Mouse (Mus musculus): ENCODE measurements around the gene Schip1. TPM values are rescaled to one million over a fixed set of nuclear protein-coding genes. Genes with fewer than 3 reads are reported as not detected.
A peak's percentile ranks its signal among the peaks of the same experiment; 100 is the strongest.

Gene Schip1
- polyA plus RNA-seq, 1 experiment from 2014 or later: 53.6 TPM

- Histone ChIP-seq H3K27me3 (replicated peaks) (no peaks in the 10 kb centered on the region), H3K4me3 (replicated peaks) (no peak overlapping the region), H3K27ac (no peak overlapping the region), H3K36me3 (no peaks in the 10 kb centered on the region), H3K9me3 (no peaks in the 10 kb centered on the region), H3K9ac (no peak overlapping the region), H3K4me2 (replicated peaks) (no peak overlapping the region), H3K4me1 (replicated peaks) (0 out of 2 replicates have a peak, but pooled peaks cover 2% of the 10 kb centered on the region)
- WGBS: 87% methylated on average over 11 of the region's 11 CpGs
- no peak for ATAC-seq
These were observed 546.1 kb downstream of the Schip1 start for GRCm38 (mm10) chr3:68610598-68611261.

- no peak overlapping the region for H3K4me3 ChIP-seq (replicated peaks)
- no peaks in the 10 kb centered on the region for H3K27me3 ChIP-seq (replicated peaks)
- H3K9me3 ChIP-seq: no peaks in the 10 kb centered on the region
- no peak overlapping the region for H3K4me2 ChIP-seq (replicated peaks)
- no peaks in the 10 kb centered on the region for H3K36me3 ChIP-seq
- H3K9ac ChIP-seq: no peak overlapping the region
- 71% methylated on average over 10 of the region's 10 CpGs for WGBS
- ATAC-seq: peak; percentile 43; the same call in 1 of the 2 replicates
- no peak overlapping the region for H3K27ac ChIP-seq
- H3K4me1 ChIP-seq (replicated peaks): no peaks in the 10 kb centered on the region
These were observed 550.6 kb downstream of the Schip1 start for GRCm38 (mm10) chr3:68615042-68615810.

GRCm38 (mm10) chr3:68616363-68616762 lies 551.8 kb downstream of the Schip1 start:
- Histone ChIP-seq H3K9me3 (no peaks in the 10 kb centered on the region), H3K27me3 (replicated peaks) (no peaks in the 10 kb centered on the region), H3K4me1 (replicated peaks) (no peaks in the 10 kb centered on the region), H3K9ac (no peak overlapping the region), H3K4me3 (replicated peaks) (no peak overlapping the region), H3K27ac (no peak overlapping the region), H3K36me3 (no peaks in the 10 kb centered on the region), H3K4me2 (replicated peaks) (no peak overlapping the region)
- no peak for ATAC-seq
- 80% methylated on average over 12 of the region's 12 CpGs for WGBS

GRCm38 (mm10) chr3:68617708-68618107 lies 553.1 kb downstream of the Schip1 start:
- Histone ChIP-seq H3K4me3 (replicated peaks) (no peak overlapping the region), H3K36me3 (0 out of 2 replicates have a peak, but pooled peaks cover under 1% of the 10 kb centered on the region), H3K27ac (no peak overlapping the region), H3K27me3 (replicated peaks) (no peaks in the 10 kb centered on the region), H3K9me3 (no peaks in the 10 kb centered on the region), H3K4me2 (replicated peaks) (no peak overlapping the region), H3K9ac (no peak overlapping the region), H3K4me1 (replicated peaks) (no peaks in the 10 kb centered on the region)
- no peak for ATAC-seq
- WGBS: 82% methylated on average over 10 of the region's 10 CpGs

- no peaks in the 10 kb centered on the region for H3K9me3 ChIP-seq
These were observed 554.5 kb downstream of the Schip1 start for GRCm38 (mm10) chr3:68619097-68619496.

GRCm38 (mm10) chr3:68621971-68622370 lies 557.4 kb downstream of the Schip1 start:
- Histone ChIP-seq H3K27me3 (replicated peaks) (no peaks in the 10 kb centered on the region), H3K9ac (no peak overlapping the region), H3K27ac (no peak overlapping the region), H3K4me1 (replicated peaks) (no peaks in the 10 kb centered on the region), H3K4me2 (replicated peaks) (no peak overlapping the region), H3K9me3 (no peaks in the 10 kb centered on the region), H3K36me3 (0 out of 2 replicates have a peak, but pooled peaks cover 2% of the 10 kb centered on the region), H3K4me3 (replicated peaks) (no peak overlapping the region)
- ATAC-seq: no peak
- WGBS: 94% methylated on average over 3 of the region's 3 CpGs

More at GRCm38 (mm10) chr3:68619097-68619496, 554.5 kb downstream of the Schip1 start:
- H3K4me3 ChIP-seq (replicated peaks): no peak overlapping the region
- no peak overlapping the region for H3K9ac ChIP-seq
- H3K27me3 ChIP-seq (replicated peaks): no peaks in the 10 kb centered on the region
- no peaks in the 10 kb centered on the region for H3K4me1 ChIP-seq (replicated peaks)
- ATAC-seq: no peak
- 0 out of 2 replicates have a peak, but pooled peaks cover 2% of the 10 kb centered on the region for H3K36me3 ChIP-seq
- WGBS: 49% methylated on average over 5 of the region's 5 CpGs
- H3K27ac ChIP-seq: no peak overlapping the region
- no peak overlapping the region for H3K4me2 ChIP-seq (replicated peaks)

GRCm38 (mm10) chr3:68623036-68623435 lies 558.4 kb downstream of the Schip1 start:
- 0 out of 2 replicates have a peak, but pooled peaks cover 2% of the 10 kb centered on the region for H3K36me3 ChIP-seq
- 93% methylated on average over 5 of the region's 5 CpGs for WGBS

GRCm38 (mm10) chr3:68624471-68624870 lies 559.9 kb downstream of the Schip1 start:
- ATAC-seq: no peak
- H3K36me3 ChIP-seq: 0 out of 2 replicates have a peak, but pooled peaks cover 2% of the 10 kb centered on the region
- no peak overlapping the region for H3K4me2 ChIP-seq (replicated peaks)
- no peaks in the 10 kb centered on the region for H3K27me3 ChIP-seq (replicated peaks)
- WGBS: 78% methylated on average over 6 of the region's 6 CpGs
- no peaks in the 10 kb centered on the region for H3K4me1 ChIP-seq (replicated peaks)
- no peak overlapping the region for H3K27ac ChIP-seq
- no peak overlapping the region for H3K9ac ChIP-seq
- no peaks in the 10 kb centered on the region for H3K9me3 ChIP-seq
- H3K4me3 ChIP-seq (replicated peaks): no peak overlapping the region

More at GRCm38 (mm10) chr3:68623036-68623435, 558.4 kb downstream of the Schip1 start:
- no peak for ATAC-seq
- no peaks in the 10 kb centered on the region for H3K4me1 ChIP-seq (replicated peaks)
- no peaks in the 10 kb centered on the region for H3K9me3 ChIP-seq
- H3K9ac ChIP-seq: no peak overlapping the region
- no peaks in the 10 kb centered on the region for H3K27me3 ChIP-seq (replicated peaks)
- H3K4me3 ChIP-seq (replicated peaks): no peak overlapping the region
- H3K4me2 ChIP-seq (replicated peaks): no peak overlapping the region
- H3K27ac ChIP-seq: no peak overlapping the region

GRCm38 (mm10) chr3:68630261-68630660 lies 565.7 kb downstream of the Schip1 start:
- no peaks in the 10 kb centered on the region for H3K27me3 ChIP-seq (replicated peaks)
- H3K4me1 ChIP-seq (replicated peaks): no peaks in the 10 kb centered on the region
- H3K9me3 ChIP-seq: no peaks in the 10 kb centered on the region
- ATAC-seq: no peak
- 76% methylated on average over 4 of the region's 4 CpGs for whole genome bisulfite sequencing
- no peak overlapping the region for H3K27ac ChIP-seq
- no peak overlapping the region for H3K4me3 ChIP-seq (replicated peaks)
- H3K4me2 ChIP-seq (replicated peaks): no peak overlapping the region
- no peaks in the 10 kb centered on the region for H3K36me3 ChIP-seq
- no peak overlapping the region for H3K9ac ChIP-seq

- no peaks in the 10 kb centered on the region for H3K36me3 ChIP-seq
- H3K4me2 ChIP-seq (replicated peaks): no peak overlapping the region
- no peaks in the 10 kb centered on the region for H3K27me3 ChIP-seq (replicated peaks)
- no peak overlapping the region for H3K27ac ChIP-seq
- H3K4me3 ChIP-seq (replicated peaks): no peak overlapping the region
- H3K9me3 ChIP-seq: no peaks in the 10 kb centered on the region
- H3K9ac ChIP-seq: no peak overlapping the region
- H3K4me1 ChIP-seq (replicated peaks): no peaks in the 10 kb centered on the region
- 61% methylated on average over 3 of the region's 3 CpGs for WGBS
- ATAC-seq: no peak
These were observed 566.2 kb downstream of the Schip1 start for GRCm38 (mm10) chr3:68630821-68631220.

GRCm38 (mm10) chr3:68632714-68633113 lies 568.1 kb downstream of the Schip1 start:
- H3K4me1 ChIP-seq (replicated peaks): no peaks in the 10 kb centered on the region
- no peak overlapping the region for H3K9ac ChIP-seq
- WGBS: 87% methylated on average over 3 of the region's 3 CpGs
- no peak overlapping the region for H3K4me3 ChIP-seq (replicated peaks)
- no peaks in the 10 kb centered on the region for H3K36me3 ChIP-seq
- H3K27me3 ChIP-seq (replicated peaks): no peaks in the 10 kb centered on the region
- no peak overlapping the region for H3K4me2 ChIP-seq (replicated peaks)
- H3K9me3 ChIP-seq: no peaks in the 10 kb centered on the region
- H3K27ac ChIP-seq: no peak overlapping the region
- ATAC-seq: no peak

- 91% methylated on average over 4 of the region's 4 CpGs for WGBS
- ATAC-seq: no peak
These were observed 569.0 kb downstream of the Schip1 start for GRCm38 (mm10) chr3:68633577-68633976.

More at GRCm38 (mm10) chr3:68633577-68633976, 569.0 kb downstream of the Schip1 start:
- Histone ChIP-seq H3K4me3 (replicated peaks) (no peak overlapping the region), H3K27me3 (replicated peaks) (no peaks in the 10 kb centered on the region), H3K9ac (no peak overlapping the region), H3K27ac (no peak overlapping the region), H3K4me1 (replicated peaks) (no peaks in the 10 kb centered on the region), H3K9me3 (no peaks in the 10 kb centered on the region), H3K36me3 (no peaks in the 10 kb centered on the region), H3K4me2 (replicated peaks) (no peak overlapping the region)
